Mouse (Mus musculus) right cerebral cortex, postnatal 36 days (tissue): ENCODE results near the gene Slc29a3.
"Not testable (repeated sequence)": the region's sequence is repeated elsewhere in the genome, so short reads cannot be mapped to it uniquely, and the experiment has no call there.

Experiments used
- DNase-seq, 2 experiments: peaks; one replicate each; pipeline ENCODE4 v3.0.0; 2022; ENCODE audit warnings: low spot score in 2 of 2, mixed read lengths in 1 of 2

Slc29a3 gene

GRCm38 (mm10) chr10:60767400-60767799 lies 14.8 kb upstream of the Slc29a3 start:
- DNase-seq = no peak

GRCm38 (mm10) chr10:60762126-60762525 lies 9.5 kb upstream of the Slc29a3 start:
- no peak for DNase-seq

- peak; percentile 87 to 89 for DNase-seq
These were observed 7.8 kb upstream of the Slc29a3 start for GRCm38 (mm10) chr10:60760377-60760776.

- DNase-seq = peak; percentile 39 to 41
These were observed 4.4 kb upstream of the Slc29a3 start for GRCm38 (mm10) chr10:60756992-60757391.

- no peak for DNase-seq
These were observed 3.6 kb upstream of the Slc29a3 start for GRCm38 (mm10) chr10:60756146-60756545.

- DNase-seq = no peak
These were observed 1.3 kb upstream of the Slc29a3 start for GRCm38 (mm10) chr10:60753941-60754340.

GRCm38 (mm10) chr10:60753261-60753660 lies 667 bp upstream of the Slc29a3 start:
- DNase-seq = no peak

GRCm38 (mm10) chr10:60747667-60748212 lies 4.9 kb downstream of the Slc29a3 start:
- no peak for DNase-seq

- no peak for DNase-seq
These were observed 6.1 kb downstream of the Slc29a3 start for GRCm38 (mm10) chr10:60746512-60746911.

GRCm38 (mm10) chr10:60744543-60745290 lies 7.9 kb downstream of the Slc29a3 start:
- no peak for DNase-seq

GRCm38 (mm10) chr10:60743681-60744080 lies 8.9 kb downstream of the Slc29a3 start:
- DNase-seq = no peak

- no peak for DNase-seq
These were observed 9.7 kb downstream of the Slc29a3 start for GRCm38 (mm10) chr10:60742942-60743341.

GRCm38 (mm10) chr10:60742296-60742695 lies 10.3 kb downstream of the Slc29a3 start:
- not testable (repeated sequence) for DNase-seq

GRCm38 (mm10) chr10:60741435-60741834 lies 11.2 kb downstream of the Slc29a3 start:
- DNase-seq = no peak

GRCm38 (mm10) chr10:60739619-60740363 lies 12.8 kb downstream of the Slc29a3 start:
- no peak for DNase-seq

- DNase-seq = no peak
These were observed 14.5 kb downstream of the Slc29a3 start for GRCm38 (mm10) chr10:60737886-60738640.

- no peak for DNase-seq
These were observed 15.3 kb downstream of the Slc29a3 start for GRCm38 (mm10) chr10:60737169-60737728.

- DNase-seq = no peak
These were observed 16.9 kb downstream of the Slc29a3 start for GRCm38 (mm10) chr10:60735737-60736136.

GRCm38 (mm10) chr10:60733471-60733870 lies 19.1 kb downstream of the Slc29a3 start:
- DNase-seq = no peak

- peak; percentile 13 to 19 for DNase-seq
These were observed 20.2 kb downstream of the Slc29a3 start for GRCm38 (mm10) chr10:60732397-60732861.

- DNase-seq = no peak
These were observed 20.9 kb downstream of the Slc29a3 start for GRCm38 (mm10) chr10:60731742-60732141.

GRCm38 (mm10) chr10:60727301-60727700 lies 25.3 kb downstream of the Slc29a3 start:
- DNase-seq = no peak
